Mouse (Mus musculus): Measurements from ENCODE around the gene Exoc3l4. TPM values are rescaled to one million over a fixed set of nuclear protein-coding genes. Genes with fewer than 3 reads are reported as not detected.

Exoc3l4 gene
- polyA plus RNA-seq, 1 experiment = 46.7 TPM

DNA sequence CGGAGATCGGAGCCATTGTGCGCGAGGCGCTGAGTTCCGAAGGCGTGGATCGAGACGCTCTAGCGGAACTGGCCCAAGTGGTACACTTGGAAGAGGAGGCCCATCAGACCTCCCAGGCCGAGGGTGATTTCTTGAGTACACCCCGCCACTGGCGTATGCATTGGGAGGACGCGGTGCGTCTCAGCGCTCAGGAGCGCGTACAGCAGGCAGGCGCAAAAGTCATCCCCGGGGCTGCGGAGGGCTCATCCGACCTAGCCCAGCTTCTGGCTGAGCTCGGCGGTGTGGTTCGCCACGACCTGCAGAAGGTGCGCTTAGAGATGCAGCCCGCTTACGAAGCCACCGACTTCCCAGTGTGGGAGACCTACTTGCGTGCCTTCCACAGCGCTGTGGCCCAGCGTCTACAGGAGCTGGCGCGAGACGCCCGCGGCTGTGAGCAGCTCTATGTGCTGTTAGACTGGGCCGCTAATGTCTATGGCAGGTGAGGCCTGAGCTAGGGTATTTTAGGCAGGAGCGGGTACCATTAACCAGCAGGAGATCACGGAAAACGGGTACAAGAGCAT is 6.8 kb downstream of the Exoc3l4 start:
- DNase-seq = no peak
- WGBS = 33% methylated on average over 43 of the region's 43 CpGs
- H3K4me3 ChIP-seq (replicated peaks; ENCODE audit: extremely low read depth, low read depth, low read length) = no peak overlapping the region
- TF ChIP-seq CTCF (IDR thresholded peaks at IDR 0.05; ENCODE audit: insufficient read depth, low read length) = no peak
- no peak for TF ChIP-seq POLR2A (IDR thresholded peaks at IDR 0.05; ENCODE audit: borderline replicate concordance, extremely low read depth, low read depth, low read length)
- peaks cover 4% of the 10 kb centered on the region; the same call in 1 of the 2 replicates for H3K4me1 ChIP-seq (ENCODE audit: control insufficient read depth, insufficient read depth, low read length)

DNA sequence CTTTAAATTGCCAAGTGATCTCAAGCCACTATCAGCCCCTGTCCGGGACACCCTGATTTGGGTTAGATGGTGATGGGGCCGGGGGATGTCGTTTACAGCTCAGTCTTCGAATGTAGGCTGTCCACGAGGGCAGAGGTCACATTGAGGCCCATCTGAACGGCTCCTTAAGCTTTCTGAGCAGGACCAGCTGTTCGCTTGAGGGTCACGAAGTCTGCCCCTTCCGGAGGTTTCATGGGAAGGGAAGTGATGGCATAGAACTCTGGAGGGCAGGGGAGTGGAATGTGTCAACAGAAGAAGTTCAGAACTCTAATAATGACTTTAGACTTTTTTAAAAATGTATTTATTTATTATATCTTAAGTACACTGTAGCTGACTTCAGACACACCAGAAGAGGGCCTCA is 7.7 kb downstream of the Exoc3l4 start:
- TF ChIP-seq CTCF (IDR thresholded peaks at IDR 0.05; ENCODE audit: insufficient read depth, low read length) (no peak), POLR2A (IDR thresholded peaks at IDR 0.05; ENCODE audit: borderline replicate concordance, extremely low read depth, low read depth, low read length) (no peak)
- DNase-seq = no peak
- H3K4me1 ChIP-seq (ENCODE audit: control insufficient read depth, insufficient read depth, low read length) = peaks cover 4% of the 10 kb centered on the region; the same call in 1 of the 2 replicates
- no peak overlapping the region for H3K4me3 ChIP-seq (replicated peaks; ENCODE audit: extremely low read depth, low read depth, low read length)
- 43% methylated on average over 9 of the region's 9 CpGs for WGBS

DNA sequence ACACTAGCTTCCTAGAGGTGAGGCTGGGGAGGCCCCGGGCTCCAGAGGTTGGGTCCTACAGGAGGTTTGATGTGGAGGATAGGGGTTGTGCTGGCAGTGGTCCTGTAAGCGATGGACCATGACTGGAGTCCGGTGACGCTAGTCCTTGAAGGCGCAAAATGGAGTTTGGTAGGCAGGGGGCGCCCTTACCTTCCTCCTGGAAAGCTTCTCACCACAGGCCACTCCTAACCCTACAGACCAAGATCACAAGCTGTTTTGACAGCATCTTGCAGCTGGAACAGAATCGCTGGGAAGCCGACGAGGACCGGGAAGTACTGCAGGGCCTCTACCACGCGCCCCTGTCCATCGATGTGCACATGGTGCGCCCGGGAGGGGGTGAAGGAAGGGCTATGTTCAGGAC is 8.4 kb downstream of the Exoc3l4 start:
- no peak overlapping the region for H3K4me3 ChIP-seq (replicated peaks; ENCODE audit: extremely low read depth, low read depth, low read length)
- TF ChIP-seq CTCF (IDR thresholded peaks at IDR 0.05; ENCODE audit: insufficient read depth, low read length) (peak; percentile 80), POLR2A (IDR thresholded peaks at IDR 0.05; ENCODE audit: borderline replicate concordance, extremely low read depth, low read depth, low read length) (no peak)
- WGBS = 4% methylated on average over 15 of the region's 15 CpGs
- H3K4me1 ChIP-seq (ENCODE audit: control insufficient read depth, insufficient read depth, low read length) = peaks cover 6% of the 10 kb centered on the region
- peak; percentile 86 for DNase-seq

DNA sequence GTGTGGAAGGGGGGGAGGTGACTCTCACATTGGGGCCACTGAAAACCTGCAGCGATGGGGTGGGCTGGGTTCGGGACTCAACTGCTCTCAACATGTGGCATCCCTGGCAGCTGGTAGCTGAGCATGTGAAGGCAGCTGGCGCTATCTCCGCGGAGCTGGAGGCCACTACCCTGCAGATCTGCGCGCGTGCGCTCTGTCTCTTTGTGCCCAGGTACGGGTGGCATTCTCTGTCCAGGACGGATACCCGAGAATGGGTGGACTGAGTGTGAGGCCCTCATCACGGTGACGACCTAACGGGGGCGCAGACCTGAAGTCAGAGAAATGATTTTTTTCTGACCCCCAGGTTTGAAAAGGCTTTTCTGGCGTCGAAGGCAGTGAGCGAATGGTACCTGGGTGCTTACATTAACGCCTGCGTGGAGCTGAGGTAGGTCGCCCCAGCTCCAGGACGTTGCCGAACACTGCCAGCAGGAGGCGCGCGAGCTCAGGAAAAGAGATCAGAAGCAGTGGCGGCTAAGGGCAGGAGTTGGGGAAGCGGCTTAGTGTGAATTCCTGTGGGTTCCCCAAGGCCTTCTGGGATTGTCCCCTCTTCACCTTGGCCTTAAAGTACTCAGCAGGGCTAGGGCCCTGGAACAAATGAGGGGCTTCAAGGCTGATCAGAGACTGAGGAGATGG is 9.1 kb downstream of the Exoc3l4 start:
- TF ChIP-seq CTCF (IDR thresholded peaks at IDR 0.05; ENCODE audit: insufficient read depth, low read length) (peak; percentile 93), POLR2A (IDR thresholded peaks at IDR 0.05; ENCODE audit: borderline replicate concordance, extremely low read depth, low read depth, low read length) (no peak)
- Histone ChIP-seq H3K4me1 (ENCODE audit: control insufficient read depth, insufficient read depth, low read length) (peaks cover 10% of the 10 kb centered on the region), H3K4me3 (replicated peaks; ENCODE audit: extremely low read depth, low read depth, low read length) (no peak overlapping the region)
- 20% methylated on average over 29 of the region's 29 CpGs for WGBS
- peak; percentile 97 for DNase-seq

DNA sequence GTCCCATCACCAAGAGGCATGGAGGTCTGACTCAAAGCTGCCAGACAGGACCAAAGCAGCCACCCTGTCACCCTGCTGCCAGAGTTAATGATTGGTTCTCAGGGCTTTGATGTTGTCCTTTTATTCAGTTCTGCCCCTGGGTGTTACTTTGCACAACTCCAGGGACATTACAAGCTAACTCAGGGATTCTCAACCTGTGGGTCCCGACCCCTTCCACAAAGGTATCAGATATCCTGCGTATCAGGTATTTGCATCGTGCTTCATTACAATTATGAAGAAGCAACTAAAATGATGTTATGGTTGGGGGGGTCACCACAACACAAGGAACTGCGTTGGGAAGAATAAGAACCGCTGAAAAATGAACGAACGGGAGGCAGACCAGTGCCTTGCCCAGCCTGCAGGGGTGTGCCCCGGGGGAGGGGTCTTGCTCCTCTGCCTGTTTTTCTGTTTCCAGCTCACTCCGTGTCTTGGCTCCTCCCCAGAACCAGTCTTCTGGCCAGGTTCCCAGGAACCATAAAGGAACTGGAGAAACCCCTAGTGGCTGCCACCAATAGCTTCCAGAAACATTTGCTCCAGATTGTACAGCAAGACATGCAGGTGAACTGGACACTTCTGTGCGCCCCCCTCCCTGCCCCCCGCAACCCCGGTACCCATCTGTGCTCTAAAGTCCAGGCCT is 10.8 kb downstream of the Exoc3l4 start:
- Histone ChIP-seq H3K4me1 (ENCODE audit: control insufficient read depth, insufficient read depth, low read length) (peaks cover 12% of the 10 kb centered on the region), H3K4me3 (replicated peaks; ENCODE audit: extremely low read depth, low read depth, low read length) (no peak overlapping the region)
- TF ChIP-seq CTCF (IDR thresholded peaks at IDR 0.05; ENCODE audit: insufficient read depth, low read length) = no peak
- TF ChIP-seq POLR2A (IDR thresholded peaks at IDR 0.05; ENCODE audit: borderline replicate concordance, extremely low read depth, low read depth, low read length) = no peak
- DNase-seq = no peak
- WGBS = 65% methylated on average over 12 of the region's 12 CpGs

DNA sequence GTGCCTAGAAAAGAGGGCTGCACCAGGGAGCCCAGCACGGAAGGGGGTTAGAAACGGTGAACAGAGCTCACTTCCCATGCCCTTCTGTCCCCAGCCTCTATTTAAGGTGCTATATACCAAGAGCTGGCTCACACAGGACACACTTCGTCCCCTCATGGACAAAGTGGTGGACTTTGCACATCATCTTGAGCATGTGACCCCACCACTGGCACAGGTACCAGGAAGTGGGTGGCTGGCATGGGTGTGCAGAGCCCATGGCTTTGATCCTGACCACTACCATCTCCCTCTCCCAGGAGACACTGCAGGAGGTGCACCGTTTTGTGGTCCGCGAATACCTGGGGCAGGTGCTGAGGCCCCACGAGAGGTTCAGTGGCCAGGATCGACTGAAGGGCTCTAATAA is 11.5 kb downstream of the Exoc3l4 start:
- no peak overlapping the region for H3K4me3 ChIP-seq (replicated peaks; ENCODE audit: extremely low read depth, low read depth, low read length)
- peaks cover 12% of the 10 kb centered on the region for H3K4me1 ChIP-seq (ENCODE audit: control insufficient read depth, insufficient read depth, low read length)
- no peak for DNase-seq
- WGBS = 60% methylated on average over 8 of the region's 8 CpGs
- TF ChIP-seq POLR2A (IDR thresholded peaks at IDR 0.05; ENCODE audit: borderline replicate concordance, extremely low read depth, low read depth, low read length) (no peak), CTCF (IDR thresholded peaks at IDR 0.05; ENCODE audit: insufficient read depth, low read length) (no peak)

DNA sequence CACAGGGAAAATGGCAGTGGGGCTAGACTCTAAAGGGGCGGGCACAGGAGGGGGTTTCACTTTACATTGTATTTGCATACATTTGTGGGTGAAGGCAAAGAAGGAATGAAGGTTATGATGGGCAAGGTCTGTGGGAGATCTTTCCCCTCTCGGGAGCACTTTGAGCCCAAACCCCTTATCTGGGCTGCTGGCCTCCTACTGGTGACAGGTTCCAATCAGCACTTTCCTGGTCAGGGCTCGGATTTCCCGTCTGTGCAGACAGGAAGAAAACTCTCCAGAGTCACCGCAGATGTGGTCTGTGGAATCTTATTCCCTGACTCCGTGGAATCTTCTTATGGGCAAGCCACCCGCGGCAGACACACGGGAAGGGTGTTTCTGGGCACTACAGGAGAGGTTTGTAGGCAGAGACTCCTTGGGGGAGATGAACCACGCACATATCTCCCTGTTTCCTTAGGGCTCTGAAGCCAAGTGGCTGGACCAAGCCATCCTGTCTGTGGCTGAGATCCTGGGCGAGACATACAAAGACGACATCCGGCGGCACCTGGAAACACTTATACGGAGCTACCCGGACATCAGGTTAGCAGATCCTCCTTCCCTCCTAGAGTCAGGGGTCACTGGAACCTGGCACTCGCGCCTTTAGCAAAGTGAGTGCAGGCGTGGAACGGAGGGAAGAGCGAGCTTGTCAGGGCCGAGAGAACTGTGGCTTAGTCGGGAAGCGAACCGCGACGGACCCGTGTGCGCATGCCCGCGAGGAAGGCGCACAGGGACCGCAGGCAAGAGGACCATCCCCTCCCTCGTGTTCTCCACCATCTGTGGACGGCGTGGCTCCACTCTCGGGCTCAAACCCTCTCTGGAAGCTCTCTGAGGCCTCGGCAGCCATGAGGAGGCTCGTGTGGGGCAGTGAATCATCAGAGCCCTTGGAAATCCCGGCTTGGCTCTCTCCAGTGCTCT is 12.4 kb downstream of the Exoc3l4 start:
- peaks cover 13% of the 10 kb centered on the region for H3K4me1 ChIP-seq (ENCODE audit: control insufficient read depth, insufficient read depth, low read length)
- peak; percentile 38 for DNase-seq
- WGBS = 6% methylated on average over 40 of the region's 40 CpGs
- H3K4me3 ChIP-seq (replicated peaks; ENCODE audit: extremely low read depth, low read depth, low read length) = peak overlapping the region; percentile 57
- TF ChIP-seq POLR2A (IDR thresholded peaks at IDR 0.05; ENCODE audit: borderline replicate concordance, extremely low read depth, low read depth, low read length) (no peak), CTCF (IDR thresholded peaks at IDR 0.05; ENCODE audit: insufficient read depth, low read length) (0 out of 2 replicates have a peak, but pooled peaks have one; percentile 1)

DNA sequence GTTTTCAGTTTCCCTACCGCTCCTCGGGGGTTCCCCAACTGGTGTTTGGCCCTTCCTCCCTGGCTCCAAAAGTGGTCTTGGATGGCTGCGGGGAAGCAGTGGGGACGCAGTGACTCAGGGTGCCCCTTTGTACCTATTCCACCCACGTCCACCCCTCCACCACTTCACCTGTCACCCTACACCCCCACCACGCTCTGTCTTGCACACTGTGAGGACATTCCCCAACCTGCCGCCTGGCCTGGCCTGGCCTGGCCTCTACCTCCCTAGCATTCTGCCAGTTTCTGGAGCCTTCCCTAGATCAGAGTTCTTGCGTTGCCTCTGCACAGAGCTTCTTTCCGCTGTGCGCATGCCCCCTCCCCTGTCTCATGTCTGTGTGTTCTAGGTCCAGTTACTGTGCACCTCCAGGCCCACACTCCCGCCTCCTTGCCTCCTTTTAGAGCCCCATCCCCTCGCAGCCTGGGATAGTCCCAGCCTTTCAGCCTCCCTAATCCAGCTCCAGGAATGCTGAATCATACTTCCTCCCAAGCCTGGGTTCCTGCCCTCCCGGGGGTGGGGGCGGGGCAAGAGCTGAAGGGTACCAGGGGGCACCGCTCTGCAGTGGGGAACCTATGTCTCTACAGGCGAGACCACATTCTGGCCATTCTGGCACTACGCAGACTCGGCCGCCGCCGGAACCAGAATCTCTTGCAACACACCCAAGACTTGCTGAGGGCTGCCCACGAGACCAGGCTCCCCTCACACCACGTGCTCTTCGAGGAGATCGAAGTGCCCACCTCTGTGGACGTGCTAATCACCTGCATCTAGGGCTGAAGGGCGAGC is 13.4 kb downstream of the Exoc3l4 start:
- 36% methylated on average over 27 of the region's 27 CpGs for WGBS
- Histone ChIP-seq H3K4me3 (replicated peaks; ENCODE audit: extremely low read depth, low read depth, low read length) (no peak overlapping the region), H3K4me1 (ENCODE audit: control insufficient read depth, insufficient read depth, low read length) (peaks cover 22% of the 10 kb centered on the region)
- TF ChIP-seq CTCF (IDR thresholded peaks at IDR 0.05; ENCODE audit: insufficient read depth, low read length) (no peak), POLR2A (IDR thresholded peaks at IDR 0.05; ENCODE audit: borderline replicate concordance, extremely low read depth, low read depth, low read length) (no peak)
- DNase-seq = peak; percentile 30

All from lung, adult 2 months (tissue).